Mouse (Mus musculus) 3134 (cell line): ENCODE measurements around the gene Heatr5a.

Source experiments
- DNase-seq: peaks from one replicate; pipeline ENCODE4 v3.0.0-alpha.2; 2011; ENCODE audit warnings: low spot score; ENCODE audit not compliant: insufficient read length; ENCODE audit errors: extremely low read depth

The Heatr5a gene

GRCm38 (mm10) chr12:51972269-51973065, 1.3 kb upstream of the Heatr5a start:
- DNase-seq: no peak

- DNase-seq: no peak
Measured at GRCm38 (mm10) chr12:51970352-51971069, 610 bp downstream of the Heatr5a start.

GRCm38 (mm10) chr12:51969876-51970275, 1.2 kb downstream of the Heatr5a start:
- DNase-seq: no peak

DNA sequence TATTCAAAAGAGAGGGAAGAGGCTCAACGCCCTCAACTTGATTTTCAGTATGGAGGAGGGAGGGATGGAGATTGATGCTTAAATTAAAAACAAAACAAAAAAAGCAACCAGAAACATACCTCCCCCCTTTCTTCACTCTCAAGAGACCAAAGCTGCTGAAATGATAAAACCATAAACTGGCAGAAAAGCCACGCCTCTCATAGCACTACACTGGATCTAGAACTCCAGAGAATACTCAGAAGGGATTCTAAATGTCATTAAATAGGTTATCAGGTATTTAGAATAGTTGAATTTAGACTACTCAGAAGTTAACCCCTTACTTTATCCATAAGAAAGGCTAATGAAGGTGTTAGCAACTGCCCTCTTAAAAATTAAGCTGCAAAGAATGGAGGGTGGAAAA, 2.0 kb downstream of the Heatr5a start:
- no peak for DNase-seq

GRCm38 (mm10) chr12:51967915-51968595, 3.1 kb downstream of the Heatr5a start:
- DNase-seq: no peak

DNA sequence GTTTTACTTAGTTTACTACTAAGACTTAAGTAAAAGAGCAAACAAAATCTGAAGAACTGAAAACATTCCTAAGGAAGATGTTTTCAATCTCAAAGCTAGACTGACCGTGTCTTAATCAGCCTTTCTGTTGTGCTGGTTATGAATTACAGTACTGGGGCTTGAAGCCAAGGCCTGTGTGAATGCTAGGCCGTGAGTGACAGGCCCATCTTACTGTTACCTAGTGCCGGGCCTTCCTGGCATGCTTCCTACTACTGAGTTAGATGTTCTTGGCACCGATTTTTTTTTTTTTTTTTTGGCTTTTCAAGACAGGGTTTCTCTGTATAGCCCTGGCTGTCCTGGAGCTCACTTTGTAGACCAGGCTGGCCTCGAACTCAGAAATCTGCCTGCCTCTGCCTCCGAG, 13.5 kb downstream of the Heatr5a start:
- no peak for DNase-seq

DNA sequence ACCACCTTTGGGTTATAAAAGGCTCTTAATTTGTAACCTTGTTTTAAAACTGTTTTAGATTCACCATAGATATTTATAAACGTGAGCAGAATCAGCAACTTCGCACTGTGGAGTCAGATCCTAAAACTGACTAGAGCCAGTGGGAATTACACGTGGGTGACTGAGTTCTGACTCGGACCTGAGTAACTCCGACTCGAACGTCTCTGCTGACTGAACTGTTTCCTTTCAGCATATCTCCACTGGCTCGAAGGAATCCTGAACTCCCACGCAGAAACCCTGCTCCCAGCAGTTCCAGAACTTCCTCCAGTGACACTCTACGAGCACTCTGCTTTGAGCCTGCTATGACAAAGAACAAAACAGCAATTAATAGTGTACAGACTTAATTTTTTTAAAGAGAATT, 18.8 kb downstream of the Heatr5a start:
- no peak for DNase-seq

DNA sequence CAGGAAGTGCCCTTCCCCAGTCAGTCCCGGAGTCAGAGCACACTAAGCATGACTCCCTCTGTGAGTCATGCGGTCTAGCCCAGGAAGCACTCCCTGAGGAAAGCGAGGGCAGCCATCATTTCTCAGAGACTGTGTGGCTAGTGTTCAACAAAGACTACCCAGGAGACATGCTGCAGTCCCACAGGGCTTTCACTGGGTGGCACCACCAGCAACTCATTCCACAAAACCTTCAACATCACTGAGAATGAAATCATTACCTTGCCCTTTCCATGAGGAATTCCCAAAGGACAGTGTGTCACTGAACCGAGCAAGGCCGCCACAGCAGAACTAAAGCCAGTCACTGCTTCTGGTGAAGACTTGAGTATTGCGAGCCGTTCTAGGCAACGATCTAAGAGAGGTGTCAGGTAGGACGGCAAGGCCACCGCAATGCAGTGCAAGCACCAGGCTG, 23.6 kb downstream of the Heatr5a start:
- DNase-seq: peak; percentile 76

GRCm38 (mm10) chr12:51945331-51945730, 25.8 kb downstream of the Heatr5a start:
- no peak for DNase-seq

DNA sequence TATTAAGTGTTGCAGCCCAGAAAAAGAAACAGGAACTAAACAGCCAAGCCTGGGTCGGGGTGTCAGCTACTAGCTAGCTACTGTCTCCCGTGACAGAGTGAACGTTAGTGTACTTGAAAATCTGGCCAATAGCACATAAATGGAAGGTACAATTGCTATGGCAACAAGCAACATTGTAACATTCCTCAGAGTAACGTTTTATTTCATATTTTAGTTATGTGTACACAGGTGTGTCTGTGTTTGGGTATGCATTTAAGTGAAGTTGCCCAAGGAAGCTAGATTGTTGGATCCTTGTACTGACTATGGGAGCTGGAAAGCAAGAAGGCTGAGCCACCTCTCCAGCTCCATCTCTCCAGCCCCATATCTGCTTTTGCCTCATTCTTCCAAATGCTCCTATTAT, 31.3 kb downstream of the Heatr5a start:
- no peak for DNase-seq

- DNase-seq: no peak
Measured at GRCm38 (mm10) chr12:51937938-51938337, 33.2 kb downstream of the Heatr5a start.

- no peak for DNase-seq
Measured at GRCm38 (mm10) chr12:51929630-51930029, 41.5 kb downstream of the Heatr5a start.

GRCm38 (mm10) chr12:51917191-51917590, 53.9 kb downstream of the Heatr5a start:
- no peak for DNase-seq

DNA sequence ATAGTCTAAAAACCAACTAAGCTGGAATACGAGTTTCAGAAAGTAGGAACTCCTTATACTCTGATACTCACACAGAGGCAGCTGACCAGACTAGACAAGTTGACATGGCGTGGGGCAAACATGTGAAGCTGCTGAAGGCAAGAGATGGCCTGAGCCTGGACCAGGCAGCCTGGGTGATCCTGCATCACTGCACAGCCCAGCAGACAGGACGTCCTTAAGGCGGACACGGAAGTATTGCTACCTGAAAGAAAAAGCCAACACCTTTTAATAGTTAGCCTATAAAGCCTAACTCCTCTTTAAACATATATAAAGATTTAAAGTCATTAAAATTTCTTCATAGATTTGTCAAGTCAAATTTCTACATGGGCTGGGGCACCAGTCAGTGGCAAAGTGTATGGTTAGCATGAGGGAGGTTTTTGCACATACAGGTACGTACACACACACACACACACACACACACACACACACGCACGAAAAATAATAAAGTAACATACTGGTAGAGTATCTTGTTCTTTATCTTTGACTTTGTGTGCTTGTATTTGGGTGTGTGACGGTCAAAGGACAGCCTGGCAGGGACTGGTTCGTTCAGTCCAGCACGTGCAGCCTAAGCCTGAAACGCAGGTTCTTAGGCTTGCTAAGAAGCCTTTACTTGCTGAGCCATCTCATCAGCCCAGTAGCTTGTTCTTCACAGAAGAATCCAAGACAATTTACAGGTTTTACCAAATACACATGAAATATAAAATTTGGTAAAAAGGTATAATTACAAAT, 56.0 kb downstream of the Heatr5a start:
- DNase-seq: no peak

GRCm38 (mm10) chr12:51909202-51909601, 61.9 kb downstream of the Heatr5a start:
- no peak for DNase-seq

DNA sequence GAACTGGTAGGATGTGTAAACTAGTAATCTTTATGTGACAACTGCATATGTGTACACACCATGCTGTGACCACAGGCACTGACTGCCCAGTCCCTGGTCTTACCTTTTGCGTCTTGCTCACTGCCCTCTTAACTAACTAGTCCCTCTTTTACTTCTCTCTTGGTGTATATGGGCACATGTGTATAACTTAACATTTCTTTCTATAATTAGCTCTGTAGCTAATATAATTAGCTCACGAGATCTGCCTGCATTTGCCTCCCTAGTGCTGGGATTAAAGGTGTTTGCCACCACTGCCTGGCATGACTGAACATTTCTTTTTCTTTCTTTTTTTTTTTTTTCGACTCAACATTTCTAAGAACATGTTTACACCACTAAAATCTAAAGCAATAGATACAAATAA, 63.6 kb downstream of the Heatr5a start:
- no peak for DNase-seq

- no peak for DNase-seq
Measured at GRCm38 (mm10) chr12:51900551-51900950, 70.6 kb downstream of the Heatr5a start.

- no peak for DNase-seq
Measured at GRCm38 (mm10) chr12:51896901-51897300, 74.2 kb downstream of the Heatr5a start.

GRCm38 (mm10) chr12:51888609-51889008, 82.5 kb downstream of the Heatr5a start:
- DNase-seq: no peak
